Mouse (Mus musculus) kidney, embryonic 14.5 days (tissue): ENCODE results near the gene Pias1. TPM values are rescaled to one million over a fixed set of nuclear protein-coding genes. Genes with fewer than 3 reads are reported as not detected.

Source experiments
- ATAC-seq: fragments of 200-750 bp; cut with Nextera tagmentation; 2 replicates; pipeline ENCODE4 v1.8.0; 2017; ENCODE audit warnings: moderate number of reproducible peaks, mild to moderate bottlenecking, moderate TSS enrichment, moderate library complexity; ENCODE audit not compliant: low FRiP score, low TSS enrichment
- H3K27ac ChIP-seq: fragments of 300-500 bp; sonication (generic); 2 replicates; pipeline ENCODE4 v1.5.1; 2014; ENCODE audit warnings: low read depth, mild to moderate bottlenecking, low read length, moderate library complexity, mixed read lengths
- H3K27me3 ChIP-seq: fragments of 300-500 bp; sonication (generic); 2 replicates; pipeline ENCODE4 v1.6.1; 2014; ENCODE audit warnings: mild to moderate bottlenecking, low read length; ENCODE audit not compliant: control insufficient read depth, insufficient read depth
- H3K36me3 ChIP-seq: fragments of 300-500 bp; sonication (generic); 2 replicates; pipeline ENCODE4 v1.6.1; 2014; ENCODE audit warnings: low read length, mixed read lengths; ENCODE audit not compliant: control insufficient read depth, insufficient read depth
- H3K4me1 ChIP-seq: fragments of 300-500 bp; sonication (generic); 2 replicates; pipeline ENCODE4 v1.6.1; 2014; ENCODE audit warnings: low read length, mixed read lengths; ENCODE audit not compliant: control insufficient read depth, insufficient read depth
- H3K4me2 ChIP-seq: fragments of 300-500 bp; sonication (generic); replicated peaks from 2 replicates; pipeline ENCODE4 v1.6.1; 2014; ENCODE audit warnings: low read depth, mild to moderate bottlenecking, low read length
- H3K4me3 ChIP-seq: fragments of 300-500 bp; sonication (generic); 2 replicates; pipeline ENCODE4 v1.5.1; 2014; ENCODE audit warnings: mild to moderate bottlenecking, low read length
- H3K9ac ChIP-seq: fragments of 300-500 bp; sonication (generic); 2 replicates; pipeline ENCODE4 v1.6.1; 2014; ENCODE audit warnings: low read depth, mild to moderate bottlenecking, low read length, moderate library complexity
- H3K9me3 ChIP-seq: fragments of 300-500 bp; sonication (generic); 2 replicates; pipeline ENCODE4 v1.6.1; 2016; ENCODE audit warnings: low read length; ENCODE audit not compliant: control insufficient read depth
- WGBS: fragments of 180-500 bp; shearing (Covaris S2); extraction: QIAGEN DNeasy Blood & Tissue Kit; methylation state at CpG from one replicate; pipeline ENCODE4 v1.1.7; 2014; 5-methylcytosine and 5-hydroxymethylcytosine counted together
- polyA plus RNA-seq: library from polyadenylated mRNA; unstranded; fragments of >200 nt; fragmentation: Nextera tagmentation; extraction: Ambion mirVana; gene quantifications from 2 replicates; pipeline ENCODE4 v1.2.1, GENCODE M21; 2014

The Pias1 gene
- polyA plus RNA-seq, 1 experiment from 2014 or later = 64.8 TPM

GRCm38 (mm10) chr9:62851571-62851970, 136.2 kb downstream of the Pias1 start:
- no peak overlapping the region for H3K4me2 ChIP-seq
- H3K4me3 ChIP-seq = no peak overlapping the region
- no peaks in the 10 kb centered on the region for H3K27me3 ChIP-seq
- H3K9me3 ChIP-seq = no peaks in the 10 kb centered on the region
- WGBS = 72% methylated on average over 2 of the region's 2 CpGs
- ATAC-seq = no peak
- H3K36me3 ChIP-seq = peaks cover 22% of the 10 kb centered on the region; the same call in 1 of the 2 replicates
- H3K27ac ChIP-seq = no peak overlapping the region
- H3K4me1 ChIP-seq = peaks cover 10% of the 10 kb centered on the region
- no peak overlapping the region for H3K9ac ChIP-seq

- Histone ChIP-seq H3K9ac (no peak overlapping the region), H3K36me3 (peaks cover 27% of the 10 kb centered on the region; the same call in 1 of the 2 replicates), H3K27me3 (no peaks in the 10 kb centered on the region), H3K4me3 (no peak overlapping the region), H3K4me1 (peaks cover 4% of the 10 kb centered on the region), H3K27ac (no peak overlapping the region), H3K9me3 (no peaks in the 10 kb centered on the region), H3K4me2 (no peak overlapping the region)
- no peak for ATAC-seq
- 90% methylated on average over 3 of the region's 3 CpGs for WGBS
These were observed 139.1 kb downstream of the Pias1 start for GRCm38 (mm10) chr9:62848641-62849040.

- ATAC-seq = peak; percentile 78
- Histone ChIP-seq H3K9me3 (no peaks in the 10 kb centered on the region), H3K36me3 (peaks cover 27% of the 10 kb centered on the region; the same call in 1 of the 2 replicates), H3K27me3 (no peaks in the 10 kb centered on the region), H3K9ac (no peak overlapping the region), H3K4me1 (peaks cover 4% of the 10 kb centered on the region), H3K4me2 (no peak overlapping the region), H3K27ac (no peak overlapping the region), H3K4me3 (no peak overlapping the region)
- WGBS = 0% methylated on average over 3 of the region's 3 CpGs
These were observed 140.0 kb downstream of the Pias1 start for GRCm38 (mm10) chr9:62847694-62848093.

DNA sequence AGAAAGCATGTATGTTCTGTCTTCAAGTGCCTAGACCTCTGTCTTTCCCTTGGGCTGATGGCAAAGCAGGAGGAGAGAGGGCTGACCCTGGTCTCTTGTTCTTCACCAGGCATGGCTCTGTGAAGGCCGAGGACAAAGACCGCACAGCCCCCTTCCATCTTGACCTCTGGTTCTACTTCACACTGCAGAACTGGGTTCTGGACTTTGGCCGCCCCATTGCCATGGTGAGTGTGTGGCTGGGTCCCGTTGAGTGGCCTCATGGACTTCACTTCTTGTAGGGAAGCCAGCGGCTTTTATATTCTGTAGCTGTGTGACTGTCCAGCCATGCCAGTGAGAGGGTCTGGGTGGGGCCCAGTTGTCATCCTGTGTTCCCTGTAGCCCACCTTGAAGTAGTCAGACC, 143.3 kb downstream of the Pias1 start:
- Histone ChIP-seq H3K4me1 (peaks cover 6% of the 10 kb centered on the region), H3K27me3 (no peaks in the 10 kb centered on the region), H3K9ac (no peak overlapping the region), H3K27ac (no peak overlapping the region), H3K36me3 (peaks cover 15% of the 10 kb centered on the region; the same call in 1 of the 2 replicates), H3K4me3 (no peak overlapping the region), H3K4me2 (no peak overlapping the region), H3K9me3 (no peaks in the 10 kb centered on the region)
- ATAC-seq = no peak
- 93% methylated on average over 5 of the region's 5 CpGs for WGBS

- no peak overlapping the region for H3K27ac ChIP-seq
- H3K9me3 ChIP-seq = no peaks in the 10 kb centered on the region
- H3K27me3 ChIP-seq = no peaks in the 10 kb centered on the region
- ATAC-seq = no peak
- H3K36me3 ChIP-seq = peaks cover 10% of the 10 kb centered on the region; the same call in 1 of the 2 replicates
- WGBS = 86% methylated on average over 10 of the region's 10 CpGs
- H3K9ac ChIP-seq = no peak overlapping the region
- H3K4me2 ChIP-seq = no peak overlapping the region
- no peak overlapping the region for H3K4me3 ChIP-seq
- H3K4me1 ChIP-seq = peaks cover 10% of the 10 kb centered on the region
These were observed 144.2 kb downstream of the Pias1 start for GRCm38 (mm10) chr9:62843356-62844024.

DNA sequence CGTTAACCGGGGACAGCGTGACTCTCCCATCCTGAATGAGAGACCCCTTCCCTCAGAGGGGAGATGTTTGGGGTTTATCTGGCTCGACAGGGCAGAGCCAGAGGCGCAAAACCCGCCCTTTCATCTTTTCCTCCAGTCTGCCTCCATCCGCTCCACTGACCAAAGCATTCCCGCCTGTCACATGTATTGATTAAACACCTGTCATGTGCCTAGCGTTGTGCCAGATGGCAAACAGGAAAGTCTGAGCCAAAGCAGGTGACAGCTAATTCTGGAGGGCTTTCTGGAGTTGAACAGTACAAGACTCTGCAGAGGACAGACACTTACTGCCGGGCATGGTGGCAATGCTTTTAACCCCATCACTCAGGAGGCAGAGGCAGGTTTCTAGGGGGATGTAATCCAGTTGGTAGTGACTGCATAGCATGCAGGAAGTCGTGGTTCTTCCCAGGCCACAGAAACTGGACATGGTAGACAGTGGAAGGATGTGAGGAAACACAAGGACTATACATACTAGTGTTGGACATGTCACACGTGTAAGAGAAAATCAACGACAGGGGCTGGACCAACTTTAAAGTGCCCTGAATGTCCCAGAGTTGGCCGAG, 148.5 kb downstream of the Pias1 start:
- H3K9ac ChIP-seq = peak overlapping the region; percentile 93
- H3K27me3 ChIP-seq = no peaks in the 10 kb centered on the region
- H3K4me1 ChIP-seq = peaks cover 14% of the 10 kb centered on the region; the same call in 1 of the 2 replicates
- WGBS = 13% methylated on average over 14 of the region's 14 CpGs
- no peaks in the 10 kb centered on the region for H3K36me3 ChIP-seq
- no peaks in the 10 kb centered on the region for H3K9me3 ChIP-seq
- H3K4me2 ChIP-seq = peak overlapping the region; percentile 88
- ATAC-seq = 0 out of 2 replicates have a peak, but pooled peaks have one; percentile 3
- peak overlapping the region; percentile 93 for H3K27ac ChIP-seq
- peak overlapping the region; percentile 76 for H3K4me3 ChIP-seq

GRCm38 (mm10) chr9:62838506-62839171, 149.1 kb downstream of the Pias1 start, which contains the start of gene Cln6:
TSS of gene Cln6 (plus strand) at chr9:62838785.
- Histone ChIP-seq H3K9me3 (no peaks in the 10 kb centered on the region), H3K4me1 (peaks cover 14% of the 10 kb centered on the region; the same call in 1 of the 2 replicates), H3K27me3 (no peaks in the 10 kb centered on the region), H3K4me2 (peak within 1 kb of the TSS; percentile 88), H3K27ac (peak within 1 kb of the TSS; percentile 93), H3K9ac (peak within 1 kb of the TSS; percentile 93), H3K36me3 (no peaks in the 10 kb centered on the region), H3K4me3 (peak within 1 kb of the TSS; percentile 76)
- WGBS = 1% methylated on average over 44 of the region's 48 CpGs
- ATAC-seq = peak; percentile 90

DNA sequence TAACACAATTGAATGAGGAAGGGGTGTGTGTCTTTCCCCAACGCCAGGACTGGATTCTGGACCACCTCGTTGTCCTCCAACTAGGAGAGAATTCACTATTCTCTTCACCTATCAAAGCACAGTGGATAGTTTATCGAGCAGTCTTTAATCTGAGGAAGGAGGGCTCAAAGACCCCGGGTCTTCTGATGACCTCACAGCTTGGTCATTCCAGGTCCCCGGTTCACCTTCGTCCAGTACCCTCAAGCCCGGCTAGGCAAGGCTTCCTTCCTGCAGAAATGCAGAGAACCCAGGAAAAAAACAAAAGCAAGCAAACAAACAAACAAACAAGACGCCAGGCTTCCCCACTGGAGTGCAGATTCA, 149.6 kb downstream of the Pias1 start:
- peak overlapping the region; percentile 76 for H3K4me3 ChIP-seq
- peak overlapping the region; percentile 93 for H3K27ac ChIP-seq
- no peaks in the 10 kb centered on the region for H3K9me3 ChIP-seq
- 13% methylated on average over 8 of the region's 8 CpGs for WGBS
- H3K27me3 ChIP-seq = no peaks in the 10 kb centered on the region
- peak overlapping the region; percentile 88 for H3K4me2 ChIP-seq
- no peak; the same call in none of the 2 replicates for ATAC-seq
- peaks cover 14% of the 10 kb centered on the region; the same call in 1 of the 2 replicates for H3K4me1 ChIP-seq
- H3K9ac ChIP-seq = peak overlapping the region; percentile 44; the same call in 1 of the 2 replicates
- H3K36me3 ChIP-seq = no peaks in the 10 kb centered on the region
